Mouse (Mus musculus): ENCODE data around the gene Gpank1.

- no peak for TF ChIP-seq EP300 (IDR thresholded peaks at IDR 0.05; ENCODE audit: low read depth)
- no peak for TF ChIP-seq CTCF (IDR thresholded peaks at IDR 0.05; ENCODE audit: low read depth)
Measured at GRCm38 (mm10) chr17:35125578-35125977, 4.3 kb downstream of the Gpank1 start.
